Mouse (Mus musculus) heart, embryonic 15.5 days (tissue): ENCODE measurements around the gene Ilf3. TPM values are rescaled to one million over a fixed set of nuclear protein-coding genes. Genes with fewer than 3 reads are reported as not detected.

Experiments
- ATAC-seq: fragments of 200-750 bp; cut with Nextera tagmentation; replicated peaks from 2 replicates; pipeline ENCODE4 v1.8.0; 2017; ENCODE audit warnings: low read depth, moderate TSS enrichment; ENCODE audit not compliant: insufficient number of reproducible peaks, insufficient read depth, low FRiP score
- H3K27ac ChIP-seq: fragments of 300-500 bp; sonication (generic); 2 replicates; pipeline ENCODE4 v1.5.1; 2015; ENCODE audit warnings: mild to moderate bottlenecking, inconsistent platforms
- H3K27me3 ChIP-seq: fragments of 300-500 bp; sonication (generic); 2 replicates; pipeline ENCODE4 v1.6.1; 2015; ENCODE audit warnings: inconsistent platforms
- H3K36me3 ChIP-seq: fragments of 300-500 bp; sonication (generic); 2 replicates; pipeline ENCODE4 v1.6.1; 2015; ENCODE audit warnings: mild to moderate bottlenecking, inconsistent platforms
- H3K4me1 ChIP-seq: fragments of 300-500 bp; sonication (generic); replicated peaks from 2 replicates; pipeline ENCODE4 v1.6.1; 2015; ENCODE audit warnings: inconsistent platforms
- H3K4me2 ChIP-seq: fragments of 300-500 bp; sonication (generic); 2 replicates; pipeline ENCODE4 v1.6.1; 2015; ENCODE audit warnings: inconsistent platforms, mild to moderate bottlenecking, moderate library complexity
- H3K4me3 ChIP-seq: fragments of 300-500 bp; sonication (generic); 2 replicates; pipeline ENCODE4 v1.5.1; 2015; ENCODE audit warnings: mild to moderate bottlenecking, inconsistent platforms
- H3K9ac ChIP-seq: fragments of 300-500 bp; sonication (generic); 2 replicates; pipeline ENCODE4 v1.6.1; 2015; ENCODE audit warnings: mild to moderate bottlenecking, inconsistent platforms
- H3K9me3 ChIP-seq: fragments of 300-500 bp; sonication (generic); replicated peaks from 2 replicates; pipeline ENCODE4 v1.6.1; 2016; ENCODE audit warnings: inconsistent platforms
- WGBS: fragments of 180-500 bp; shearing (Covaris S2); methylation state at CpG from one replicate; pipeline ENCODE4 v1.1.7; 2015; ENCODE audit warnings: mixed read lengths; 5-methylcytosine and 5-hydroxymethylcytosine counted together
- polyA plus RNA-seq: library from polyadenylated mRNA; unstranded; fragments of >200 nt; fragmentation: Nextera tagmentation; extraction: Ambion mirVana; gene quantifications from 2 replicates; pipeline ENCODE4 v1.2.1, GENCODE M21; 2015

The Ilf3 gene
- polyA plus RNA-seq, 1 experiment from 2014 or later, result 88.1 TPM

- Histone ChIP-seq H3K9me3 (no peaks in the 10 kb centered on the region), H3K36me3 (peaks cover 48% of the 10 kb centered on the region), H3K4me2 (no peak overlapping the region), H3K27me3 (no peaks in the 10 kb centered on the region), H3K4me1 (peaks cover 16% of the 10 kb centered on the region), H3K27ac (no peak overlapping the region), H3K9ac (no peak overlapping the region), H3K4me3 (no peak overlapping the region)
- 62% methylated on average over 4 of the region's 4 CpGs for WGBS
- ATAC-seq, result no peak
These were observed 37.9 kb downstream of the Ilf3 start for GRCm38 (mm10) chr9:21405525-21405924.

DNA sequence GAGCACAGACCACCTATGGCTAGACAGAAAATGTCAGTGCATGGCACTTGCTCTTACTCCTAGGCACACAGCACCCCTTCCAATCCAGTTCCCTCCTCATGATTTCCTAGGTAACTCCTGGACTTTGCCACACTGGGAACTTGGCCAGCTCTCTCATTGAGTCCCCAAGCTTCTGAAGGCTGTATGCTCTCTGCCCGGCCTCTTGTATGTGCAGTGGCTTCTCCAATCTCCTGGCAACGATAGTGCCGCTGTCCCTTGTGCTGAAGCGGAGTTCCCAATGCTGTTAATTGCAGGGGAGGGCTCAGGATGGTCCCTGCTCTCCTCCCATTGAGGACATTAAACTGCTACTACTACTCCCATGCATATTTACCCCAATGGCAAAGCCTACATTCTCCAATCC is 40.3 kb downstream of the Ilf3 start:
- H3K4me1 ChIP-seq, result peaks cover 11% of the 10 kb centered on the region
- H3K9ac ChIP-seq, result no peak overlapping the region
- no peaks in the 10 kb centered on the region for H3K27me3 ChIP-seq
- H3K27ac ChIP-seq, result no peak overlapping the region
- H3K4me2 ChIP-seq, result no peak overlapping the region
- no peaks in the 10 kb centered on the region for H3K9me3 ChIP-seq
- H3K4me3 ChIP-seq, result no peak overlapping the region
- H3K36me3 ChIP-seq, result peaks cover 38% of the 10 kb centered on the region
- 11% methylated on average over 4 of the region's 4 CpGs for WGBS
- ATAC-seq, result no peak

DNA sequence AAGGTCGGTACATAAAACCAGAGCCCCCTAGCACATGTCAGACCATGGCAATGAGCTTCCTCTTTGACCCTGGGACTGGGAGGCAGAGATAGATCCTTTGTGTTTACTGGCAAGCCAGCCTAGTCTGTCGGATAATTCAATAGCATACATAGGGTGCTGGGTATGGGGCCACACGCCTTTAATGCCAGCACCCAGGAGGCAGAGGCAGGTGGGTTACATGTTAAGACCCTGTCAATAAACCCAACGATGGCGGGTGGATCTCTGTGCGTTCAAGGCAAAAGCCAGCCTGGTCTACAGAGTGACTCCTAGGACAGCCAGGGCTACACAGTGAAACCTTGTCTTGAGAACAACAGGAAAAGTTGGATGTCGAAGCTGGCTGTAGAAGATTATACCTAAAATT is 41.0 kb downstream of the Ilf3 start:
- ATAC-seq, result no peak
- Histone ChIP-seq H3K9ac (no peak overlapping the region), H3K27ac (no peak overlapping the region), H3K4me2 (no peak overlapping the region), H3K27me3 (no peaks in the 10 kb centered on the region), H3K4me3 (no peak overlapping the region), H3K36me3 (peaks cover 33% of the 10 kb centered on the region), H3K4me1 (peaks cover 8% of the 10 kb centered on the region), H3K9me3 (no peaks in the 10 kb centered on the region)
- 73% methylated on average over 7 of the region's 7 CpGs for WGBS

DNA sequence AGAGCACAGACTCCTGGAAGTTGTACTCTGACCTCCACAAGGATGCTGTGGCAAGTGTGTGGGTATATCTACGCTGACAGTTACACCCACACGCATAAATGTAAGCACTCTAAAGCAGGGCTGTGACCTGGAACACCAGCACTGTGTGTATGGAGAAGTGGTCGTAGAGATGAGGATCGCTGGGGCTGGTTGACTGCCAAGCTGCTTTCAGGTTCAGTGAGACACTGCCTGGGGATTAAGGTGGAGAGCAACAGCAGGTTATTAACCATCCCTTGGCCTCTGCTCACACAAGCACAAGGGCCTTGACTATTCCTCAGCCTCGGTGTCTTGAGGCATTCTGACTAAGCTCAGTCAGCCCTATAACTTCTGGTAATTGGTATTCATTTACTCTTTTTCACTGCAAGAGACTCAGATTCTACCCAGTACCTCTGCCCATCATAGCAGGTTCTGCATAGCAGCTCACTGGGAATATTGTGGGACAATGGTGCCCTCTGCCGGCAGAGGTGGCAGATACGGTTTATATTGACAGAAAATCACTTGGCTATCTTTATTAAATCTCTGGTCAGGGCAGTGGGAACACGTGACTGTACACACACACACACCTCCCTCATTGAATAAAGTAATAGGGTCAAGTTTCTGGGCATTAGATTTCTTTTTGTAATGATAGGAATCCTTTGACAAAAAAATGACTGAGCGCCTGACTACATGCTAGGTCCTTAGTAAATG is 42.1 kb downstream of the Ilf3 start:
- H3K27ac ChIP-seq, result no peak overlapping the region
- no peak overlapping the region for H3K9ac ChIP-seq
- H3K4me2 ChIP-seq, result no peak overlapping the region
- no peak for ATAC-seq
- H3K9me3 ChIP-seq, result no peaks in the 10 kb centered on the region
- WGBS, result 36% methylated on average over 9 of the region's 9 CpGs
- H3K4me3 ChIP-seq, result no peak overlapping the region
- H3K27me3 ChIP-seq, result no peaks in the 10 kb centered on the region
- H3K4me1 ChIP-seq, result peaks cover 8% of the 10 kb centered on the region
- H3K36me3 ChIP-seq, result peaks cover 22% of the 10 kb centered on the region

- WGBS, result 2% methylated on average over 53 of the region's 53 CpGs
- H3K4me3 ChIP-seq, result peak within 1 kb of the TSS; percentile 73
- H3K27ac ChIP-seq, result peak within 1 kb of the TSS; percentile 45; the same call in 1 of the 2 replicates
These were observed 44.2 kb downstream of the Ilf3 start, which contains the start of gene Qtrt1 for GRCm38 (mm10) chr9:21411669-21412550. Gene Qtrt1, plus strand, starts transcription at chr9:21411837.

DNA sequence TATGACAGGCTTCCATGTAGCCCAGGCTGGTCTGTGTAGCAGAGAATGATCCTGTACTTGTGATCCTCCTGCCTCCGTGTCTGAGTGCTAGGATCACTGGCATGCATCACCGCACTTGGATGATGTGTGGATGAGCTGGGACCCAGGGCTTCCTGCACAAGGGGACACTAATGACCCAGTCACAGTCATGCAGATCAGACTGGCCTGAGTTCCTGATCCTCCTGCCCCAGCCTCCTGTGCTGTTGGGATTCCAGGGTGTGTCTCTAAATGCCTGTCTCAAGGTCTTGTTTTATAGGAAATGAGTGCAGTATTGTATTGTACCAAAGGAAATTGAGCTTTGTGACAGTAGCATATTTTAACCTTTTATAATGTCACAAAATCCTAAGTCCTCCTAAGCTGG is 50.2 kb downstream of the Ilf3 start:
- no peak overlapping the region for H3K4me2 ChIP-seq
- H3K27me3 ChIP-seq, result no peaks in the 10 kb centered on the region
- H3K36me3 ChIP-seq, result peaks cover 28% of the 10 kb centered on the region
- H3K4me3 ChIP-seq, result no peak overlapping the region
- WGBS, result 92% methylated on average over 2 of the region's 2 CpGs
- no peak overlapping the region for H3K9ac ChIP-seq
- no peaks in the 10 kb centered on the region for H3K4me1 ChIP-seq
- H3K9me3 ChIP-seq, result no peaks in the 10 kb centered on the region
- no peak for ATAC-seq
- H3K27ac ChIP-seq, result no peak overlapping the region

More at GRCm38 (mm10) chr9:21411669-21412550, 44.2 kb downstream of the Ilf3 start, which contains the start of gene Qtrt1:
- Histone ChIP-seq H3K4me2 (peak within 1 kb of the TSS; percentile 90), H3K9me3 (no peaks in the 10 kb centered on the region), H3K9ac (peak within 1 kb of the TSS; percentile 70), H3K27me3 (no peaks in the 10 kb centered on the region), H3K4me1 (peaks cover 8% of the 10 kb centered on the region), H3K36me3 (peaks cover 3% of the 10 kb centered on the region; the same call in 1 of the 2 replicates)
- ATAC-seq, result peak; percentile 93

GRCm38 (mm10) chr9:21419646-21420045 is 52.0 kb downstream of the Ilf3 start:
- Histone ChIP-seq H3K36me3 (peaks cover 28% of the 10 kb centered on the region), H3K9ac (no peak overlapping the region), H3K4me3 (no peak overlapping the region), H3K27ac (no peak overlapping the region), H3K27me3 (no peaks in the 10 kb centered on the region), H3K4me1 (peaks cover 4% of the 10 kb centered on the region; the same call in 1 of the 2 replicates), H3K4me2 (no peak overlapping the region), H3K9me3 (no peaks in the 10 kb centered on the region)
- 73% methylated on average over 2 of the region's 2 CpGs for WGBS
- ATAC-seq, result no peak

GRCm38 (mm10) chr9:21424631-21425555 is 57.2 kb downstream of the Ilf3 start, which contains the start of gene Dnm2:
Gene Dnm2, plus strand, starts transcription at chr9:21424908.
- Histone ChIP-seq H3K4me3 (peak within 1 kb of the TSS; percentile 95), H3K9me3 (no peaks in the 10 kb centered on the region), H3K9ac (peak within 1 kb of the TSS; percentile 92), H3K4me2 (peak within 1 kb of the TSS; percentile 77), H3K4me1 (peaks cover 37% of the 10 kb centered on the region), H3K27me3 (no peaks in the 10 kb centered on the region), H3K27ac (peak within 1 kb of the TSS; percentile 91), H3K36me3 (peaks cover 16% of the 10 kb centered on the region)
- WGBS, result under 1% methylated on average over 82 of the region's 82 CpGs
- peak; percentile 98 for ATAC-seq

GRCm38 (mm10) chr9:21425556-21425945 is 57.9 kb downstream of the Ilf3 start:
- peak overlapping the region; percentile 77 for H3K4me2 ChIP-seq
- WGBS, result 6% methylated on average over 6 of the region's 6 CpGs
- no peaks in the 10 kb centered on the region for H3K9me3 ChIP-seq
- H3K27me3 ChIP-seq, result no peaks in the 10 kb centered on the region
- H3K4me3 ChIP-seq, result peak overlapping the region; percentile 95
- H3K4me1 ChIP-seq, result peaks cover 38% of the 10 kb centered on the region
- peak overlapping the region; percentile 91 for H3K27ac ChIP-seq
- H3K9ac ChIP-seq, result peak overlapping the region; percentile 92
- H3K36me3 ChIP-seq, result peaks cover 10% of the 10 kb centered on the region; the same call in 1 of the 2 replicates
- no peak for ATAC-seq

DNA sequence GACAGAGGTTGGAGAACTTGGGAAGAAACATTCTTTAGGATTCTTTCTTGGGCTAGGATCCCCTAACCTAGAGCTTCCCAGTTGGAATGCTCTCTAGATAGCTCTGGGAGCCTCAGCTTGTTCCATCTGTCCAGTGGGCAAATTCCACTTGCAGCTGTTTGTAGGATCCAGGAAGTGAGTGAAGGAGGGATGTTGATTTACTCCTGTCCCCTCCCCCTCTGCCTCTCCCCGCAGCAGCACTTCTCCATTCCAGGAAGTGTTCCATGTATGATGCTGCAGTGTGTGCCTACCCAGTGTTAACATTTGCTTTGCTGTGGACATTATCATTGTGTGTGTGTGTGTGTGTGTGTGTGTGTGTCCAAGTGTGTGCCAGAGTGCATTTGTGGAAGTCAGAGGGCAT is 58.3 kb downstream of the Ilf3 start:
- whole genome bisulfite sequencing, result 0% methylated on average over 1 of the region's 1 CpGs
- 0 out of 2 replicates have a peak, but pooled peaks cover 5% of the 10 kb centered on the region for H3K36me3 ChIP-seq
- peak overlapping the region; percentile 77 for H3K4me2 ChIP-seq
- peak overlapping the region; percentile 92 for H3K9ac ChIP-seq
- ATAC-seq, result no peak
- peak overlapping the region; percentile 95 for H3K4me3 ChIP-seq
- 0 out of 2 replicates have a peak overlapping the region, but pooled peaks have one; percentile 91 for H3K27ac ChIP-seq
- H3K4me1 ChIP-seq, result peaks cover 43% of the 10 kb centered on the region
- no peaks in the 10 kb centered on the region for H3K27me3 ChIP-seq
- H3K9me3 ChIP-seq, result no peaks in the 10 kb centered on the region
